Mouse (Mus musculus): ENCODE data around the gene Kcnip4. TPM values are rescaled to one million over a fixed set of nuclear protein-coding genes. Genes with fewer than 3 reads are reported as not detected.

The Kcnip4 gene
- polyA plus RNA-seq (2015; fragmentation: Nextera tagmentation; extraction: Ambion mirVana) = 0.15 TPM in 2 replicates

DNA sequence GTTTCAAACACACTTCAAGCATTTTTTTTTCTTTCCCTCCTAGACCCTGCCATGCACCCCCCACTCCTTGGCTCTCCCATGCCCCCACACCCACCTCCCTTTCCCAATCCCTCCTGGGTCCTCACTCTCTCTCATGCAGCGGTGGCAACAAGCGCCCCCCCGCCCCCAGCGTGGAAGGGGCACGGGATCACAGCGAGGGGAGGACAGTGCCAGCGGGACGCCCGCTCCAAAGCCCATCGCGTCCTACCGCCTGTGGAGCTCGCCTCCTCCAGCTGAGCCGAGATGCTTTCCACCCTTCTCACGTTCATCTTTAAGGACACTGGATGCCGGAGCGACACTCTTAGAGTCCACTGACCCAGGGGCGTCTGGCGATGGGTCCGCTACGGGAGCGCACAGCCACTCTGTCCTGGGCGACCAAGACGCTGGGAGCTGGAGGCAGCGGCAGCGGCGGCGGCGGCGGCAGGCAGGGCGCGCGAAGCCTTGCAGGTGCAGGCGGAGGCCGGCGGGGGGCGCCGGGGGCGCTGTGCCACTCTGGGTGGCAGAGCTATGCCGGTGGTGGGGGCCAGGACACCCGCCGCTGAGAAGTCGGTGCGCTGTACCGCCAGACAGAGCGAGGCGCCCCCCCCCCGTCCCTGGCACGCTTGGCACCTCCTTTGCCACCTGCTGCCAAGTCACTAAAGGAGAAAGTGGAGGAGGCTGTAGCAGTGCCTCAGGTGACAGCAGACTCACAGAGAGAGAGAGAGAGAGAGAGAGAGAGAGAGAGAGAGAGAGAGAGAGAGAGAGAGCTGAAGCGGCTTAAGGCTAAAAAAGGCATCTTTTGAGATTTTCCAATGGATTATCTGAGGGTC is at the start of gene Kcnip4:
Gene Kcnip4 (minus strand): TSS at position 514 of the 848 bp plus-strand sequence.
- 2% methylated on average over 45 of the region's 50 CpGs for WGBS (ENCODE audit: insufficient replicate concordance)
- Histone ChIP-seq H3K36me3 (no peaks in the 10 kb centered on the region), H3K9ac (no peak within 1 kb of the TSS), H3K4me2 (peak within 1 kb of the TSS; percentile 37), H3K4me3 (replicated peaks) (peak within 1 kb of the TSS; percentile 22; the same call in 1 of the 2 replicates), H3K4me1 (replicated peaks) (no peaks in the 10 kb centered on the region), H3K27ac (no peak within 1 kb of the TSS), H3K27me3 (peaks cover 22% of the 10 kb centered on the region), H3K9me3 (replicated peaks) (no peaks in the 10 kb centered on the region)
- no peak for ATAC-seq (ENCODE audit: low read depth)
- DNase-seq = no peak

- H3K4me3 ChIP-seq (replicated peaks) = no peak overlapping the region
- no peaks in the 10 kb centered on the region for H3K4me1 ChIP-seq (replicated peaks)
- H3K9me3 ChIP-seq (replicated peaks) = no peaks in the 10 kb centered on the region
- DNase-seq (no peak), ATAC-seq (ENCODE audit: low read depth) (no peak)
- no peak overlapping the region for H3K9ac ChIP-seq
- no peaks in the 10 kb centered on the region for H3K36me3 ChIP-seq
- WGBS (ENCODE audit: insufficient replicate concordance) = 67% methylated on average over 4 of the region's 4 CpGs
- no peak overlapping the region for H3K27ac ChIP-seq
- no peak overlapping the region for H3K4me2 ChIP-seq
- no peaks in the 10 kb centered on the region for H3K27me3 ChIP-seq
Observed at GRCm38 (mm10) chr5:49571876-49572275, 47.2 kb upstream of the Kcnip4 start.

- H3K27ac ChIP-seq = no peak overlapping the region
- H3K9ac ChIP-seq = no peak overlapping the region
- no peak for ATAC-seq (ENCODE audit: low read depth)
- no peak for DNase-seq
- H3K9me3 ChIP-seq (replicated peaks) = no peaks in the 10 kb centered on the region
- H3K27me3 ChIP-seq = no peaks in the 10 kb centered on the region
- no peaks in the 10 kb centered on the region for H3K4me1 ChIP-seq (replicated peaks)
- no peak overlapping the region for H3K4me3 ChIP-seq (replicated peaks)
- no peaks in the 10 kb centered on the region for H3K36me3 ChIP-seq
- 69% methylated on average over 4 of the region's 4 CpGs for WGBS (ENCODE audit: insufficient replicate concordance)
- H3K4me2 ChIP-seq = no peak overlapping the region
Observed at GRCm38 (mm10) chr5:49563751-49564150, 39.0 kb upstream of the Kcnip4 start.

DNA sequence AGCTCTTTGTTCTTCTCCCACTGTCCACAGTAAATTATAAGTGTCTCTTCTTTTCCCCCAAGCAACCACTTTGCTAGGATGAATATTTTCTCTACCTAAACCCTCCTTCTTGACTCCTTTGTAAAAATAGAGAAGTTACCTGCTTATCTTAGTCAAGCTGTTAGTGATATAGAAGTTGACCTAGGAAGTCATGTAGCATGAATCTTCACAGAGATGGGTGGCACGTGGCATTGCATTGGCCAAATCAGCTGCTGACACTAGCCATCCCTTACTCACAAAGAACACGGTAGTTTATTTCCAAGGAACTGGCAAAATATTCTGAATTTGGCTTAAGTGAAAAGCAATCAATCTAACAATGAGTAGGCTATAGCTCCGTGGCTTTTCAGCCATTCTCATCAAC is 32.7 kb upstream of the Kcnip4 start:
- Histone ChIP-seq H3K4me1 (replicated peaks) (no peaks in the 10 kb centered on the region), H3K27ac (no peak overlapping the region), H3K9me3 (replicated peaks) (0 out of 2 replicates have a peak, but pooled peaks cover 3% of the 10 kb centered on the region), H3K27me3 (no peaks in the 10 kb centered on the region), H3K4me3 (replicated peaks) (no peak overlapping the region), H3K9ac (no peak overlapping the region), H3K4me2 (no peak overlapping the region), H3K36me3 (no peaks in the 10 kb centered on the region)
- WGBS (ENCODE audit: insufficient replicate concordance) = 48% methylated on average over 3 of the region's 3 CpGs
- DNase-seq (no peak), ATAC-seq (ENCODE audit: low read depth) (no peak)

- H3K9me3 ChIP-seq (replicated peaks) = 0 out of 2 replicates have a peak, but pooled peaks cover 3% of the 10 kb centered on the region
- no peaks in the 10 kb centered on the region for H3K27me3 ChIP-seq
- no peaks in the 10 kb centered on the region for H3K4me1 ChIP-seq (replicated peaks)
- no peak for DNase-seq
- no peak overlapping the region for H3K9ac ChIP-seq
- H3K27ac ChIP-seq = no peak overlapping the region
- H3K4me2 ChIP-seq = no peak overlapping the region
- 85% methylated on average over 3 of the region's 3 CpGs for WGBS (ENCODE audit: insufficient replicate concordance)
- H3K4me3 ChIP-seq (replicated peaks) = no peak overlapping the region
- no peak for ATAC-seq (ENCODE audit: low read depth)
- H3K36me3 ChIP-seq = no peaks in the 10 kb centered on the region
Observed at GRCm38 (mm10) chr5:49547884-49548283, 23.2 kb upstream of the Kcnip4 start.

DNA sequence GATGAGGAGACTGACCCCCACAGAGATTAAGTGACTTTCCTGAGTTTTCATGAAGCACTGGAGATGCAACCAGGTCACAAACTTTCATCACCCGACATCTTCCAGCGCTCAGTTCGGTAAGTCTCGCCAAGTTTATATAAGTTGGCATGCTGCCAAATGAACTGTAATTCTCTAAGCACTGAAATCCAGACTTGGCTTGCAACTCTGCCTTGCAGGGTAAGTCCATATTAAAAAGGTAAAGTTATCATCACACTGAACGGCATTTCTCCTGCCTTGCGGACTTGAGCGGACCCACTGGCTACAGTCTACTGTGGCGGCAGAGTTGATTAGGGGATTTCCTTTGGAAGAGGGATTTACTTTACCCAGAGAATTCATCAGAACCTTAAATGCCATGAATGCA is 4.7 kb upstream of the Kcnip4 start:
- Histone ChIP-seq H3K27me3 (peaks cover 16% of the 10 kb centered on the region), H3K27ac (no peak overlapping the region), H3K9me3 (replicated peaks) (no peaks in the 10 kb centered on the region), H3K4me1 (replicated peaks) (no peaks in the 10 kb centered on the region), H3K4me3 (replicated peaks) (no peak overlapping the region), H3K4me2 (no peak overlapping the region), H3K9ac (no peak overlapping the region), H3K36me3 (no peaks in the 10 kb centered on the region)
- ATAC-seq (ENCODE audit: low read depth) (no peak), DNase-seq (no peak)
- WGBS (ENCODE audit: insufficient replicate concordance) = 78% methylated on average over 8 of the region's 8 CpGs

DNA sequence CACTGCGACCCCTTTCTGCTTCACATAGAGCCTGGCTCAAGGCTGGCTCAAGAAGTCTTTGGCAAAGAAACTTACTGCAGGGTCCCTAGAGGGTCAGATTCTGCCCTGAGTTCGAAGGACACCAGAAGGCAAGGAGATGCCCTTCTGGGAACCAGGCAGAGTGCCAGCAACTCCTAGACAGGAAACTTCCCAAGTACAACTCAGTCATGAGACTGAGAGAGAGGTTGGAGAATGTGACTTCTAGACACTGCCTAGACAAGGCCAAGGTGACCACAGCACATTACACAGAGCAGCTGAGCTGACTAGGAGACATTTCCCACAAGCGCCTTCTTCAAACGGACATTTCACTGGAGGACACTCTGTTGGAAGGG is 520 bp upstream of the Kcnip4 start:
- Histone ChIP-seq H3K27ac (no peak overlapping the region), H3K4me1 (replicated peaks) (no peaks in the 10 kb centered on the region)

DNA sequence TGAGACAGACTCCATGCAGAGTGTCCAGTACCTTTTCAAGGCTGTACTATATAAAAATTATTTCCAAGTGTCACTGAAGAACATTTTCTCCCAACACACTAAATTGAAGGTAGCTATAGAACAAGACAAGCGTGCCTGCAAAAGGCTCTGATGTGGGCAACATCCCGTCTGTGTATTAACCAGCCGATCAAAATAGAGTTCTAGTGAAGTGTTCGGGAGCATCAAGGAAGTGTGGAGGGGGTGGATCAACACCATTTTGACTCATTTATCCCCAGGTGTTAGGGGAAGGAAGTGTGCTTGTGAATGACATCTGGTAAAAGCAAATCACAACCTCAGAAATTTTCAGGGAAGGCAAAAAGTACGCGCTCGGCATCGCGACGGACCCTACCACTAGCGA is 712 bp downstream of the Kcnip4 start:
- Histone ChIP-seq H3K27me3 (peaks cover 22% of the 10 kb centered on the region), H3K4me2 (no peak overlapping the region), H3K4me1 (replicated peaks) (no peaks in the 10 kb centered on the region), H3K4me3 (replicated peaks) (no peak overlapping the region), H3K9ac (no peak overlapping the region), H3K36me3 (no peaks in the 10 kb centered on the region), H3K9me3 (replicated peaks) (no peaks in the 10 kb centered on the region), H3K27ac (no peak overlapping the region)
- ATAC-seq (ENCODE audit: low read depth) (no peak), DNase-seq (no peak)
- 10% methylated on average over 11 of the region's 11 CpGs for WGBS (ENCODE audit: insufficient replicate concordance)

More for the DNA sequence above, 520 bp upstream of the Kcnip4 start:
- Histone ChIP-seq H3K4me3 (replicated peaks) (no peak overlapping the region), H3K9me3 (replicated peaks) (no peaks in the 10 kb centered on the region), H3K27me3 (peaks cover 22% of the 10 kb centered on the region), H3K36me3 (no peaks in the 10 kb centered on the region), H3K9ac (no peak overlapping the region), H3K4me2 (no peak overlapping the region)
- no peak for ATAC-seq (ENCODE audit: low read depth)
- DNase-seq = no peak
- 59% methylated on average over 4 of the region's 4 CpGs for WGBS (ENCODE audit: insufficient replicate concordance)

DNA sequence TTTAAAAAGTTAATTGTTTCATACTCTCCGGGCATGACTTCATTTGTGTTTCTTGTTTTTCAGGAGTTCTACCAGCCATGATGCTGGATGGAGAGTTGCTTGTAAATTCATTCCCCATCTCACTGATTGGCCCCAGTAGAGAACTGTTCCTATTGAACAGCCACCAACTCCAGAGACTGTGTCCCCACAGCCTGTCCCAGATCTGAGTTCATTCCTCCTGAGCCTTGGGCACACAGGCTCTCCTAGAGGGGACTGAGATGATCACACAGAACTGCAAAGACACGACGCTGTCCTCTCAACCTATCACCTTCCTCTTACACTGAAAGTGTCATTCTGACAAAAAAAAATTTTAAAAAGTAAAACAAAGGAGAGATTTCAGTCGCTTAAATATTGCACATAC is 1.7 kb downstream of the Kcnip4 start:
- Histone ChIP-seq H3K9me3 (replicated peaks) (no peaks in the 10 kb centered on the region), H3K27me3 (peaks cover 22% of the 10 kb centered on the region), H3K4me3 (replicated peaks) (no peak overlapping the region), H3K9ac (no peak overlapping the region), H3K4me2 (no peak overlapping the region), H3K27ac (no peak overlapping the region), H3K4me1 (replicated peaks) (no peaks in the 10 kb centered on the region), H3K36me3 (no peaks in the 10 kb centered on the region)
- ATAC-seq (ENCODE audit: low read depth) = no peak
- no peak for DNase-seq
- WGBS (ENCODE audit: insufficient replicate concordance) = 51% methylated on average over 4 of the region's 4 CpGs

DNA sequence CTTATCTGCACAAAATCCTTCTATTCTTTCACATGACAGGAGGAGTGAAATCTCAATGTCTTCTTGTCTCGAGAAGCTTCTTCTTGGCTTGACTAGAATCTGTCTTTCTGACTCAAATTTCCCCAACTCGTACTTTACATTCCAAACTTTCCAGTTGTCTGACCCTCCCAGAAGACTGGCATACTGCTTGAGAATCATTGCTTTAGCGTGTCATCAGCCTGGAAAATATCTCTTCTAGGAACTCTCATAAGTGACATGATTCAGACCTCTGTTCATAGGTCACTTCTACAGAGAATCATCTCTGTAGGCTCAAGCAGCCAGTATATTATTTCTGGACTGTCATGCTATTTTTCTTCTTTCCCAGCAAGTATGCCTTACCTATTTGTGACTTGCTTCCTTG is 26.0 kb downstream of the Kcnip4 start:
- H3K9me3 ChIP-seq (replicated peaks) = no peaks in the 10 kb centered on the region
- no peaks in the 10 kb centered on the region for H3K36me3 ChIP-seq
- ATAC-seq (ENCODE audit: low read depth) (no peak), DNase-seq (no peak)
- H3K9ac ChIP-seq = no peak overlapping the region
- no peaks in the 10 kb centered on the region for H3K27me3 ChIP-seq
- no peak overlapping the region for H3K4me3 ChIP-seq (replicated peaks)
- H3K4me1 ChIP-seq (replicated peaks) = no peaks in the 10 kb centered on the region
- H3K4me2 ChIP-seq = no peak overlapping the region
- WGBS (ENCODE audit: insufficient replicate concordance) = 48% methylated on average over 3 of the region's 3 CpGs
- no peak overlapping the region for H3K27ac ChIP-seq

DNA sequence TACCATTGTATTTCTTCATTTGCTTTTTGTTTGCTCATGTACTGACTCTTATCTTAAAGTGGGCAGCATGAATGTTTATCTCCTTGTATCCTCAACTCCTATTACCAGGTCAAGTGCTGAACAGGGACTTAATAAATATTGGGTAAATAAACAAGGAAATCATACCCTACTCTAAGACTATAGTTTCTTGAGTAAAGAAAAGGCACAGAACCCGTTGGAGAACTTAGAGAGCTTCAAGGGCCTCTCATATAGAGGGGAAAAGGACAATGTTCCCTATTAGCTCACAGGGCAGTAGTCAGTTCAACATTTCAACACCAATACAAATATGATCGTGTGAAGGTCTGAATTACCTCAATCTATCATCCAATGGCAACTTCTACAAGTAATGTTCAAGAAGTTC is 37.4 kb downstream of the Kcnip4 start:
- H3K27ac ChIP-seq = no peak overlapping the region
- no peaks in the 10 kb centered on the region for H3K9me3 ChIP-seq (replicated peaks)
- no peaks in the 10 kb centered on the region for H3K36me3 ChIP-seq
- ATAC-seq (ENCODE audit: low read depth) = no peak
- H3K4me2 ChIP-seq = no peak overlapping the region
- H3K27me3 ChIP-seq = no peaks in the 10 kb centered on the region
- no peak for DNase-seq
- 35% methylated on average over 2 of the region's 2 CpGs for WGBS (ENCODE audit: insufficient replicate concordance)
- H3K4me3 ChIP-seq (replicated peaks) = no peak overlapping the region
- H3K4me1 ChIP-seq (replicated peaks) = no peaks in the 10 kb centered on the region
- no peak overlapping the region for H3K9ac ChIP-seq

DNA sequence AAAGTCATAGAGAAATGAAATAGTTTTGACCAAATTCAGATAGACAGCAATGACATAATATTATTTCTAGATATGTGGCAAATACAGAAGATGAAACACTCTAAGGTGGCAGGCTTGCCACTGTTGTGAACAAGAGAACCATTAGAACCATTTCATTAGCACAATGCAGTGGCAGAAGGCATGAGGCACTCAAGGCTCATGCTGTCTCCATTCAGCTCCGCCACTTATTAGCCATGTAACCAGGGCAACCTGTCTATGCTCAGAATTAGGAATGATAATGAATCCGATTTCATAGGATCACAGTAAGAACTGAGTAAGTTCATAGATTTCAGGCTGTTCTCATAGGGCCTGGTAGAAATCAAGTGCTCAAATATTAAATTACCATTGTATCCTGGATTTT is 54.0 kb downstream of the Kcnip4 start:
- no peaks in the 10 kb centered on the region for H3K27me3 ChIP-seq
- H3K27ac ChIP-seq = no peak overlapping the region
- no peak overlapping the region for H3K4me2 ChIP-seq
- DNase-seq = no peak
- no peaks in the 10 kb centered on the region for H3K36me3 ChIP-seq
- no peaks in the 10 kb centered on the region for H3K9me3 ChIP-seq (replicated peaks)
- H3K9ac ChIP-seq = no peak overlapping the region
- ATAC-seq (ENCODE audit: low read depth) = no peak
- H3K4me1 ChIP-seq (replicated peaks) = no peaks in the 10 kb centered on the region
- 55% methylated on average over 2 of the region's 2 CpGs for WGBS (ENCODE audit: insufficient replicate concordance)
- H3K4me3 ChIP-seq (replicated peaks) = no peak overlapping the region

Measured in liver, embryonic 13.5 days (tissue).